Mouse (Mus musculus): Measurements from ENCODE around the gene Mgat5. TPM values are rescaled to one million over a fixed set of nuclear protein-coding genes. Genes with fewer than 3 reads are reported as not detected.

The Mgat5 gene
- polyA plus RNA-seq, 2 experiments: 6.6 to 8.4 TPM

GRCm38 (mm10) chr1:127322169-127322805 lies 117.5 kb downstream of the Mgat5 start:
- ATAC-seq (ENCODE audit: low FRiP score, low read depth) (no peak), DNase-seq (ENCODE audit: low spot score) (no peak)
- Histone ChIP-seq H3K9ac (ENCODE audit: low read depth, low read length, severe bottlenecking) (no peak overlapping the region), H3K4me2 (replicated peaks; ENCODE audit: low read depth, low read length, severe bottlenecking) (no peak overlapping the region), H3K27me3 (ENCODE audit: control insufficient read depth, insufficient read depth, low read length) (no peaks in the 10 kb centered on the region), H3K9me3 (ENCODE audit: control insufficient read depth, low read length) (no peaks in the 10 kb centered on the region), H3K36me3 (ENCODE audit: control insufficient read depth, insufficient read depth, low read length) (0 out of 2 replicates have a peak, but pooled peaks cover 9% of the 10 kb centered on the region), H3K27ac (replicated peaks; ENCODE audit: low read depth, low read length) (no peak overlapping the region), H3K4me3 (replicated peaks; ENCODE audit: low read length) (no peak overlapping the region), H3K4me1 (ENCODE audit: control insufficient read depth, insufficient read depth, low read length) (peaks cover 3% of the 10 kb centered on the region; the same call in 1 of the 2 replicates)
- 61% methylated on average over 5 of the region's 5 CpGs for WGBS
- TF ChIP-seq POLR2A (IDR thresholded peaks at IDR 0.05; ENCODE audit: borderline replicate concordance, extremely low read depth, insufficient read depth, insufficient read length): no peak

DNA sequence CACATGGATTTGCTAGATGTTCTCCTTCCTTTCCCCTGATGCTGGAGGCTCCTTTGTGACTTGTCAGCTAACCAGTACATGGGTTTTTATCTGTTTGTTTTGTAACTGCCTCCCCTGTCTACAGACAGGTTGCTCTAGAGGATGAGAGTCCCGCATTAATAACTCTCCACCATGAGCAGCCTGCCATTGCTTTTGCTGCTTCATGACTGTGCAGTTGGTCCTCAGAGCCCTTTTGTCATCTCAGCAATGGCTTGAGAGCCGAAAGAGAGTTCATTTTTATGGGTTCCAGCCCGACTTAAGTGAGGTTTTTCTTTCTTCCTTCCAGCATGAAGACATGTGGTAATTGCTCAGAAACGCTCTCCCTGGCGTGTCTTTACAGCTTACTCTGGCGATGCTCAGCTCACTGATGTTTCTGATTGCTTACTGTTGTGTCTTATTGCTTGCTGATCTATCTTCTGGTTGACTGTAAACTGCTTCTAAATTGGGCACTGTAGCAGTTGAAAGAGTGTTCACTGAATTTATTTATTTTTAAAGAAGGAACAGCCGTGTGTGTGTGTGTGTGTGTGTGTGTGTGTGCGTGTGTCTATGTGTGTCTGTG lies 120.9 kb downstream of the Mgat5 start:
- WGBS: 43% methylated on average over 8 of the region's 8 CpGs
- no peak overlapping the region for H3K9ac ChIP-seq (ENCODE audit: low read depth, low read length, severe bottlenecking)
- no peak overlapping the region for H3K27ac ChIP-seq (replicated peaks; ENCODE audit: low read depth, low read length)
- no peaks in the 10 kb centered on the region; the same call in 1 of the 2 replicates for H3K4me1 ChIP-seq (ENCODE audit: control insufficient read depth, insufficient read depth, low read length)
- no peak for DNase-seq (ENCODE audit: low spot score)
- no peaks in the 10 kb centered on the region for H3K27me3 ChIP-seq (ENCODE audit: control insufficient read depth, insufficient read depth, low read length)
- no peak overlapping the region for H3K4me2 ChIP-seq (replicated peaks; ENCODE audit: low read depth, low read length, severe bottlenecking)
- no peak overlapping the region for H3K4me3 ChIP-seq (replicated peaks; ENCODE audit: low read length)
- ATAC-seq (ENCODE audit: low FRiP score, low read depth): no peak
- H3K9me3 ChIP-seq (ENCODE audit: control insufficient read depth, low read length): no peaks in the 10 kb centered on the region
- peaks cover 8% of the 10 kb centered on the region; the same call in 1 of the 2 replicates for H3K36me3 ChIP-seq (ENCODE audit: control insufficient read depth, insufficient read depth, low read length)
- no peak for TF ChIP-seq POLR2A (IDR thresholded peaks at IDR 0.05; ENCODE audit: borderline replicate concordance, extremely low read depth, insufficient read depth, insufficient read length)

DNA sequence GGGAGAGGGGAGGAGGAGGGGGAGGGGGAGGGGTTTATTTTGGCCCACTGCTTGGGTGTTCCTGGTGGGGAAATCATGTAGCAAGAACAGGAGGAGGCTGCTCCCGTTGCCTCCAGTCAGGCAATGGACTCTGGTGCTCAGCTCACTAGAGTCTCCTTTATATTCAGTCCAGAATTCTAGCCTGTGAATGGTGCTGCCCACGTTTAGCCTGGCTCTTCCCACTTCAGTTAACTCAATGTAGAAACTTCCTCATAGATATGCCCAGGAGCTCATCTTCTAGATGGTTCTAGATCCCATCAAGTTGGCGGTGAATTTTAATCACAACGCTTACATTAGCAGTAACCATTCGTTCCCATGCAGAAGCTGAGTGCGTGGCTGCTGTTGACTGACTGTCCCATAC lies 123.0 kb downstream of the Mgat5 start:
- H3K4me2 ChIP-seq (replicated peaks; ENCODE audit: low read depth, low read length, severe bottlenecking): no peak overlapping the region
- ATAC-seq (ENCODE audit: low FRiP score, low read depth) (no peak), DNase-seq (ENCODE audit: low spot score) (no peak)
- H3K4me1 ChIP-seq (ENCODE audit: control insufficient read depth, insufficient read depth, low read length): no peaks in the 10 kb centered on the region; the same call in 1 of the 2 replicates
- no peak for TF ChIP-seq POLR2A (IDR thresholded peaks at IDR 0.05; ENCODE audit: borderline replicate concordance, extremely low read depth, insufficient read depth, insufficient read length)
- 76% methylated on average over 6 of the region's 6 CpGs for WGBS
- no peak overlapping the region for H3K27ac ChIP-seq (replicated peaks; ENCODE audit: low read depth, low read length)
- H3K9me3 ChIP-seq (ENCODE audit: control insufficient read depth, low read length): no peaks in the 10 kb centered on the region
- no peaks in the 10 kb centered on the region for H3K27me3 ChIP-seq (ENCODE audit: control insufficient read depth, insufficient read depth, low read length)
- peaks cover 5% of the 10 kb centered on the region; the same call in 1 of the 2 replicates for H3K36me3 ChIP-seq (ENCODE audit: control insufficient read depth, insufficient read depth, low read length)
- no peak overlapping the region for H3K9ac ChIP-seq (ENCODE audit: low read depth, low read length, severe bottlenecking)
- H3K4me3 ChIP-seq (replicated peaks; ENCODE audit: low read length): no peak overlapping the region

DNA sequence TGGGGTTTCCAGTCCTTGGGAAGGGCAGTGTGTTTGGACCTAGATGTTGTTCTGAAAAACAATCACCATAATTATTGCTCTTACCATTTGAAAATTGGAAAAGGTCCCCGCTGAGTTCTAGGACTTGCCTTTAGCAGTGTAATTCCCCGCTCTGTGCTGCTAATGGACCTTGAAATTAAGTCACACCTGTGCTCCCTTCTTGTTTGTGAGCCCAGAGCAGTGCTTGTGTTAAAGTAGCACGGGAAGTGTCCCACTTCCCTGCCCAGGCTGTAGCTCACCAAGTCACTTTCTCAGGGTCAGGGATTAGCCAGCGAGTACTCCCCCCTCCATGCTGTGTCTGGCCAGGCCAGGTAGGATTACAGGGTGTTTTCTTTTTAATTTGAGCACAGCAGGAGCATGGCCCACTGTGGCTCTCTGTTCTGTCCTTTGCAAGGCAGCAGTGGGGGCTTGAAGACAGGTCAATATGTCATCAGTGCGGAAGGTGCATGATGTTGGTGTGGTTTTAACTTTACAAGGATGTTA lies 123.6 kb downstream of the Mgat5 start:
- Histone ChIP-seq H3K4me2 (replicated peaks; ENCODE audit: low read depth, low read length, severe bottlenecking) (no peak overlapping the region), H3K4me1 (ENCODE audit: control insufficient read depth, insufficient read depth, low read length) (no peaks in the 10 kb centered on the region; the same call in 1 of the 2 replicates), H3K27me3 (ENCODE audit: control insufficient read depth, insufficient read depth, low read length) (no peaks in the 10 kb centered on the region), H3K9ac (ENCODE audit: low read depth, low read length, severe bottlenecking) (no peak overlapping the region), H3K9me3 (ENCODE audit: control insufficient read depth, low read length) (no peaks in the 10 kb centered on the region), H3K36me3 (ENCODE audit: control insufficient read depth, insufficient read depth, low read length) (peaks cover 3% of the 10 kb centered on the region; the same call in 1 of the 2 replicates), H3K4me3 (replicated peaks; ENCODE audit: low read length) (no peak overlapping the region), H3K27ac (replicated peaks; ENCODE audit: low read depth, low read length) (no peak overlapping the region)
- no peak for ATAC-seq (ENCODE audit: low FRiP score, low read depth)
- DNase-seq (ENCODE audit: low spot score): no peak
- 40% methylated on average over 5 of the region's 5 CpGs for WGBS
- no peak for TF ChIP-seq POLR2A (IDR thresholded peaks at IDR 0.05; ENCODE audit: borderline replicate concordance, extremely low read depth, insufficient read depth, insufficient read length)

GRCm38 (mm10) chr1:127329810-127330209 lies 125.0 kb downstream of the Mgat5 start:
- H3K4me3 ChIP-seq (replicated peaks; ENCODE audit: low read length): no peak overlapping the region
- no peak for TF ChIP-seq POLR2A (IDR thresholded peaks at IDR 0.05; ENCODE audit: borderline replicate concordance, extremely low read depth, insufficient read depth, insufficient read length)
- H3K9ac ChIP-seq (ENCODE audit: low read depth, low read length, severe bottlenecking): no peak overlapping the region
- DNase-seq (ENCODE audit: low spot score) (no peak), ATAC-seq (ENCODE audit: low FRiP score, low read depth) (no peak)
- 80% methylated on average over 6 of the region's 6 CpGs for WGBS
- peaks cover 2% of the 10 kb centered on the region; the same call in 1 of the 2 replicates for H3K36me3 ChIP-seq (ENCODE audit: control insufficient read depth, insufficient read depth, low read length)
- H3K4me1 ChIP-seq (ENCODE audit: control insufficient read depth, insufficient read depth, low read length): no peaks in the 10 kb centered on the region; the same call in 1 of the 2 replicates
- no peak overlapping the region for H3K4me2 ChIP-seq (replicated peaks; ENCODE audit: low read depth, low read length, severe bottlenecking)
- H3K27ac ChIP-seq (replicated peaks; ENCODE audit: low read depth, low read length): no peak overlapping the region
- no peaks in the 10 kb centered on the region for H3K27me3 ChIP-seq (ENCODE audit: control insufficient read depth, insufficient read depth, low read length)
- H3K9me3 ChIP-seq (ENCODE audit: control insufficient read depth, low read length): no peaks in the 10 kb centered on the region
